Comparison of ENCODE assay signal across 9 mouse cellular contexts in genomic region chr13:95765017-95765416, GRCm38 (mm10).
A peak's percentile ranks its signal among the peaks of the same experiment; 100 is the strongest.
DNase-seq lines count a peak whose midpoint lies in the region; ATAC-seq lines count a peak whose summit lies in the region.
"Had no signal": no experiment of that assay in that cellular context is flagged by ENCODE, and none has a peak within 500 bp of the region (broad histone marks: within the 10 kb centered on the region; RNA-seq: fewer than 3 reads in every experiment).

No protein-coding gene starts in this region.

- no peaks in the 10 kb centered on the region for H3K36me3 ChIP-seq in embryonic facial prominence, embryonic 14.5 days (ENCODE audit: control insufficient read depth, insufficient read depth, low read length)
- H3K36me3 ChIP-seq in hindbrain, embryonic 14.5 days (replicated peaks; ENCODE audit: control insufficient read depth, insufficient read depth) = no peaks in the 10 kb centered on the region

- no peak overlapping the region for H3K4me3 ChIP-seq in embryonic facial prominence, embryonic 14.5 days (ENCODE audit: low read depth, low read length)
- no peak overlapping the region for H3K4me3 ChIP-seq in hindbrain, embryonic 14.5 days (replicated peaks; ENCODE audit: low read length)
- H3K4me3 ChIP-seq: erythroblast, embryonic 14.5 days had no signal

- no peaks in the 10 kb centered on the region for H3K9me3 ChIP-seq in embryonic facial prominence, embryonic 14.5 days (ENCODE audit: control insufficient read depth, low read length)
- no peaks in the 10 kb centered on the region for H3K9me3 ChIP-seq in hindbrain, embryonic 14.5 days (ENCODE audit: control insufficient read depth, low read length)

- H3K4me2 ChIP-seq in embryonic facial prominence, embryonic 14.5 days (ENCODE audit: low read depth, low read length) = peak overlapping the region; percentile 31
- H3K4me2 ChIP-seq in hindbrain, embryonic 14.5 days (replicated peaks) = peak overlapping the region; percentile 19; the same call in 1 of the 2 replicates

- H3K9ac ChIP-seq in embryonic facial prominence, embryonic 14.5 days (ENCODE audit: low read depth, low read length) = no peak overlapping the region
- H3K9ac ChIP-seq in hindbrain, embryonic 14.5 days = peak overlapping the region; percentile 26

- H3K27ac ChIP-seq in embryonic facial prominence, embryonic 14.5 days (replicated peaks; ENCODE audit: low read depth, low read length) = peak overlapping the region; percentile 34; the same call in 1 of the 2 replicates
- peak overlapping the region; percentile 52 for H3K27ac ChIP-seq in hindbrain, embryonic 14.5 days

- peaks cover 21% of the 10 kb centered on the region for H3K4me1 ChIP-seq in embryonic facial prominence, embryonic 14.5 days (ENCODE audit: control insufficient read depth, insufficient read depth, low read length)
- H3K4me1 ChIP-seq in hindbrain, embryonic 14.5 days (replicated peaks; ENCODE audit: control insufficient read depth, insufficient read depth, low read length) = peaks cover 4% of the 10 kb centered on the region

- peak; percentile 31 for DNase-seq in adrenal gland, postnatal 14 days
- no peak for DNase-seq in adrenal gland, postnatal 4 days (ENCODE audit: low spot score in 2 of 2)
- peak; percentile 83 for DNase-seq in embryonic facial prominence, embryonic 14.5 days (ENCODE audit: low spot score)
- DNase-seq in hindbrain, embryonic 14.5 days (ENCODE audit: low spot score) = peak; percentile 64
- DNase-seq in liver = peak; percentile 46
- DNase-seq in ovary, adult 18-20 months (ENCODE audit: low spot score) = no peak
- no peak for DNase-seq in layer of hippocampus, postnatal 10 days (ENCODE audit: low spot score in 2 of 2)

- ATAC-seq in embryonic facial prominence, embryonic 14.5 days (ENCODE audit: low read depth) = peak; percentile 74
- ATAC-seq in hindbrain, embryonic 14.5 days (ENCODE audit: low FRiP score) = peak; percentile 82; the same call in 1 of the 2 replicates
- ATAC-seq in monocyte, adult 5-6 weeks (replicated peaks; ENCODE audit: insufficient number of reproducible peaks, low FRiP score, low TSS enrichment, poor library complexity, severe bottlenecking) = peak; percentile 38; the same call in 1 of the 2 replicates

- H3K27me3 ChIP-seq in embryonic facial prominence, embryonic 14.5 days (replicated peaks; ENCODE audit: control insufficient read depth, insufficient read depth, low read length) = no peaks in the 10 kb centered on the region
- H3K27me3 ChIP-seq in hindbrain, embryonic 14.5 days (ENCODE audit: control insufficient read depth, insufficient read depth, low read length) = no peaks in the 10 kb centered on the region

- WGBS in embryonic facial prominence, embryonic 14.5 days = 8% methylated on average over 9 of the region's 9 CpGs
- WGBS in hindbrain, embryonic 14.5 days = 9% methylated on average over 9 of the region's 9 CpGs

Comparison
In these comparisons a context has a peak if more than half of its experiments do, and no peak if none do; other contexts are left out.
1. DNase-seq: peak in adrenal gland, postnatal 14 days (single experiment), embryonic facial prominence, embryonic 14.5 days (single experiment), hindbrain, embryonic 14.5 days (single experiment) and liver (single experiment); none in adrenal gland, postnatal 4 days (0 of 2), ovary, adult 18-20 months (single experiment) and layer of hippocampus, postnatal 10 days (0 of 2).
2. Peak in every context shown above with its lines, with median percentiles within 50 percentile points of each other: ATAC-seq.